Comparison of ENCODE assay signal across 8 mouse cellular contexts in the genomic region with DNA sequence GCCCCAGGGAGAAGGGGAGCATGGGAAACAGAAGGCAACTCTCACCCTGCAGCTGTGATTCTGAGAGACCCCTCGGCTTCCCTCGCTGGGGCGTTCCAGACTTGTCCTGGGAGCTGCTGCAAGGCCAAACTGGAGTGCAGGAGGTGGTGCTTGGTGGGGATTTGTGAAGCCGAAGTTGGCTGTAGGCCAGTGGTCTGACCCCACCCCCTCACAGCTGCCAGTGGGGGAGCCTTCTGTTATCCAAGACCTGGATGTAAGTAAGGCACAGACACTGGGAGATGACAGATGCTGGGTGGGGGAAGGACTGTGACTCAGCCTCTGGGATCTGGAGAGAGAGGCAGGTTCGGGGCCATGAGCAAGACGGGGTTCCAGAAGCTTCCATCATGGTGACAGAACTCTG. TPM values are rescaled to one million over a fixed set of nuclear protein-coding genes. Genes with fewer than 3 reads are reported as not detected.
A peak's percentile ranks its signal among the peaks of the same experiment; 100 is the strongest.
DNase-seq lines count a peak whose midpoint lies in the region; ATAC-seq and TF ChIP-seq lines count a peak whose summit lies in the region.
"Had no signal": no experiment of that assay in that cellular context is flagged by ENCODE, and none has a peak within 500 bp of the region (broad histone marks: within the 10 kb centered on the region; RNA-seq: fewer than 3 reads in every experiment).

No protein-coding gene starts in this region.

- 22% methylated on average over 6 of the region's 6 CpGs for WGBS in lung, embryonic 15.5 days
- WGBS in lung, adult 2 months = 37% methylated on average over 6 of the region's 6 CpGs
- WGBS in embryonic facial prominence, embryonic 11.5 days = 55% methylated on average over 6 of the region's 6 CpGs

- TF ChIP-seq CTCF in lung, adult 2 months (IDR thresholded peaks at IDR 0.05; ENCODE audit: insufficient read depth, low read length) = no peak

- H3K36me3 ChIP-seq in lung, embryonic 15.5 days = no peaks in the 10 kb centered on the region
- no peaks in the 10 kb centered on the region for H3K36me3 ChIP-seq in embryonic facial prominence, embryonic 11.5 days (replicated peaks; ENCODE audit: control insufficient read depth, insufficient read depth, low read depth, low read length)
- H3K36me3 ChIP-seq: liver, embryonic 13.5 days had no signal

- H3K4me2 ChIP-seq in lung, embryonic 15.5 days = peak overlapping the region; percentile 1; the same call in 1 of the 2 replicates
- no peak overlapping the region for H3K4me2 ChIP-seq in embryonic facial prominence, embryonic 11.5 days (ENCODE audit: low read depth, low read length)
- H3K4me2 ChIP-seq: liver, embryonic 13.5 days had no signal

- no peak overlapping the region for H3K4me3 ChIP-seq in lung, embryonic 15.5 days
- no peak overlapping the region for H3K4me3 ChIP-seq in lung, adult 2 months (replicated peaks; ENCODE audit: extremely low read depth, low read depth, low read length)
- H3K4me3 ChIP-seq in embryonic facial prominence, embryonic 11.5 days (ENCODE audit: low read depth, low read length) = no peak overlapping the region
- H3K4me3 ChIP-seq: liver, embryonic 13.5 days had no signal

- H3K4me1 ChIP-seq in lung, embryonic 15.5 days = peaks cover 8% of the 10 kb centered on the region; the same call in 1 of the 2 replicates
- H3K4me1 ChIP-seq in lung, adult 2 months (ENCODE audit: control insufficient read depth, insufficient read depth, low read length) = no peaks in the 10 kb centered on the region
- H3K4me1 ChIP-seq in embryonic facial prominence, embryonic 11.5 days (ENCODE audit: control insufficient read depth, insufficient read depth, low read length) = no peaks in the 10 kb centered on the region

- H3K9me3 ChIP-seq in lung, embryonic 15.5 days = no peaks in the 10 kb centered on the region
- no peaks in the 10 kb centered on the region for H3K9me3 ChIP-seq in embryonic facial prominence, embryonic 11.5 days (replicated peaks; ENCODE audit: control insufficient read depth, low read length)
- H3K9me3 ChIP-seq: liver, embryonic 13.5 days had no signal

- H3K9ac ChIP-seq in lung, embryonic 15.5 days = no peak overlapping the region
- H3K9ac ChIP-seq in embryonic facial prominence, embryonic 11.5 days (replicated peaks; ENCODE audit: low read length) = no peak overlapping the region
- H3K9ac ChIP-seq: liver, embryonic 13.5 days had no signal

- peak; percentile 68; the same call in 1 of the 2 replicates for ATAC-seq in lung, embryonic 15.5 days (ENCODE audit: borderline replicate concordance, extremely low read depth, low FRiP score, low TSS enrichment)
- ATAC-seq in embryonic facial prominence, embryonic 11.5 days (replicated peaks; ENCODE audit: insufficient number of reproducible peaks, low FRiP score, low TSS enrichment, low read depth) = no peak

- TF ChIP-seq POLR2A in lung, adult 2 months (IDR thresholded peaks at IDR 0.05; ENCODE audit: borderline replicate concordance, extremely low read depth, low read depth, low read length) = no peak

- H3K27ac ChIP-seq in lung, embryonic 15.5 days = 0 out of 2 replicates have a peak overlapping the region, but pooled peaks have one; percentile 30
- no peak overlapping the region for H3K27ac ChIP-seq in embryonic facial prominence, embryonic 11.5 days (replicated peaks; ENCODE audit: low read depth, low read length)
- H3K27ac ChIP-seq: liver, embryonic 13.5 days had no signal

- no peaks in the 10 kb centered on the region for H3K27me3 ChIP-seq in lung, embryonic 15.5 days
- H3K27me3 ChIP-seq in embryonic facial prominence, embryonic 11.5 days (ENCODE audit: control insufficient read depth, insufficient read depth, low read length) = no peaks in the 10 kb centered on the region

- DNase-seq in lung, adult 2 months = no peak
- peak; percentile 14 for DNase-seq in embryonic facial prominence, embryonic 11.5 days (ENCODE audit: low spot score)
- DNase-seq in heart, adult 9 months (ENCODE audit: low spot score in 2 of 2) = peak; percentile 64 to 75
- peak; percentile 17 to 52 for DNase-seq in layer of hippocampus, postnatal 14 days (ENCODE audit: low spot score in 2 of 2)
- peak; percentile 68 for DNase-seq in ovary, postnatal 36 days (ENCODE audit: low spot score)
- DNase-seq in thymus, adult 18-20 months = no peak
- DNase-seq: liver, embryonic 13.5 days had no signal

RNA-seq across cellular contexts. Expression of gene Igdcc4, which starts 7.0 kb away (rescaled TPM):
- polyA plus RNA-seq in lung, embryonic 15.5 days (2015; fragmentation: Nextera tagmentation; extraction: Ambion mirVana) = 14.4 and 14.6 TPM in 2 replicates
- 1.9 and 3.7 TPM in 2 replicates for polyA plus RNA-seq in lung, adult 2 months (2012; rRNA removed)
- 11.8 and 12.4 TPM in 2 replicates for polyA plus RNA-seq in embryonic facial prominence, embryonic 11.5 days (2014; fragmentation: Nextera tagmentation; extraction: Ambion mirVana)
- total RNA-seq in layer of hippocampus, postnatal 14 days (2021) = 10 to 100 TPM; 26.1 to 30.4 TPM

RNA-seq across cellular contexts. Expression of gene Igdcc3, which starts 46.8 kb away (rescaled TPM):
- polyA plus RNA-seq in lung, embryonic 15.5 days (2015; fragmentation: Nextera tagmentation; extraction: Ambion mirVana) = 1.8 and 2.0 TPM in 2 replicates
- polyA plus RNA-seq in lung, adult 2 months (2012; rRNA removed) = 0.11 and 0.13 TPM in 2 replicates
- 17.0 and 18.7 TPM in 2 replicates for polyA plus RNA-seq in embryonic facial prominence, embryonic 11.5 days (2014; fragmentation: Nextera tagmentation; extraction: Ambion mirVana)
- total RNA-seq in layer of hippocampus, postnatal 14 days (2021) = 1 to 10 TPM; 5.3 to 6.1 TPM

Comparison
In these comparisons a context has a peak if more than half of its experiments do, and no peak if none do; other contexts are left out.
1. DNase-seq: peak in embryonic facial prominence, embryonic 11.5 days (single experiment), heart, adult 9 months (2 of 2), layer of hippocampus, postnatal 14 days (2 of 2) and ovary, postnatal 36 days (single experiment); none in lung, adult 2 months (single experiment) and thymus, adult 18-20 months (0 of 2).